Mouse (Mus musculus) MEL (cell line): ENCODE data around the gene Oprm1.

Experiments used
- CHD2 ChIP-seq: IDR thresholded peaks from 2 replicates; pipeline ENCODE4 v1.6.1; 2011; ENCODE audit warnings: low read length, improper control_type of control experiment
- CTCF ChIP-seq, 3 experiments: IDR thresholded peaks in 2 of 3; conservative IDR thresholded peaks in 1 of 3; 2 replicates each; pipeline ENCODE4 v1.5.1; 2011 to 2012; ENCODE audit warnings: low read length in 3 of 3, low read depth in 2 of 3, mild to moderate bottlenecking in 2 of 3, improper control_type of control experiment in 1 of 3, inconsistent platforms in 1 of 3, mixed read lengths in 1 of 3, moderate library complexity in 1 of 3; ENCODE audit not compliant: control insufficient read depth in 1 of 3, insufficient read depth in 1 of 3, poor library complexity in 1 of 3, severe bottlenecking in 1 of 3
- EP300 ChIP-seq, 2 experiments: IDR thresholded peaks; 2 replicates each; pipeline ENCODE4 v1.6.1; 2011; ENCODE audit warnings: improper control_type of control experiment in 2 of 2, low read length in 2 of 2, low read depth in 1 of 2, mild to moderate bottlenecking in 1 of 2
- ETS1 ChIP-seq: IDR thresholded peaks from 2 replicates; pipeline ENCODE4 v1.6.1; 2012; ENCODE audit warnings: low read depth, mild to moderate bottlenecking, inconsistent platforms, low read length, improper control_type of control experiment, moderate library complexity
- GATA1 ChIP-seq: IDR thresholded peaks from 2 replicates; pipeline ENCODE4 v1.6.1; 2011; ENCODE audit warnings: low read depth, low read length, improper control_type of control experiment
- MAFK ChIP-seq: IDR thresholded peaks from 2 replicates; pipeline ENCODE4 v1.6.1; 2011; ENCODE audit warnings: low read depth, mild to moderate bottlenecking, low read length, improper control_type of control experiment, borderline replicate concordance
- MAX ChIP-seq: IDR thresholded peaks from 2 replicates; pipeline ENCODE4 v1.6.1; 2011; ENCODE audit warnings: low read length, improper control_type of control experiment
- MXI1 ChIP-seq: IDR thresholded peaks from 2 replicates; pipeline ENCODE4 v1.6.1; 2011; ENCODE audit warnings: mild to moderate bottlenecking, low read depth, low read length, improper control_type of control experiment
- POLR2A ChIP-seq, 2 experiments: IDR thresholded peaks; 2 replicates each; pipeline ENCODE4 v1.6.1; 2011 to 2012; ENCODE audit warnings: low read length in 2 of 2, mild to moderate bottlenecking in 2 of 2, control low read depth in 1 of 2, improper control_type of control experiment in 1 of 2, low read depth in 1 of 2, moderate library complexity in 1 of 2; ENCODE audit not compliant: control insufficient read depth in 1 of 2, insufficient read depth in 1 of 2, poor library complexity in 1 of 2
- RCOR1 ChIP-seq: IDR thresholded peaks from 2 replicates; pipeline ENCODE4 v1.6.1; 2012; ENCODE audit warnings: low read depth, mild to moderate bottlenecking, inconsistent platforms, low read length, improper control_type of control experiment
- TAL1 ChIP-seq: IDR thresholded peaks from 2 replicates; pipeline ENCODE4 v1.6.1; 2012; ENCODE audit warnings: mild to moderate bottlenecking, inconsistent platforms, low read length, moderate library complexity, mixed read lengths
- TCF12 ChIP-seq: IDR thresholded peaks from 2 replicates; pipeline ENCODE4 v1.6.1; 2014; ENCODE audit warnings: low read depth, mild to moderate bottlenecking, inconsistent platforms, low read length, improper control_type of control experiment, moderate library complexity
- USF1 ChIP-seq: IDR thresholded peaks from 2 replicates; pipeline ENCODE4 v1.6.1; 2014; ENCODE audit warnings: low read depth, mild to moderate bottlenecking, inconsistent platforms, low read length, improper control_type of control experiment, moderate library complexity
- ZC3H11A ChIP-seq: IDR thresholded peaks from 2 replicates; pipeline ENCODE4 v1.6.1; 2012; ENCODE audit warnings: low read depth, mild to moderate bottlenecking, inconsistent platforms, low read length, improper control_type of control experiment

- TF ChIP-seq GATA1 (no peak), CTCF (IDR thresholded peaks at IDR 0.05 in 2 of 3, conservative IDR thresholded peaks at IDR 0.05 in 1 of 3; ENCODE audit: control insufficient read depth in 1 of 3, insufficient read depth in 1 of 3, low read depth in 2 of 3, low read length in 3 of 3, poor library complexity in 1 of 3, severe bottlenecking in 1 of 3) (no peak), EP300 (IDR thresholded peaks at IDR 0.05; ENCODE audit: low read depth in 1 of 2, low read length in 2 of 2) (no peak), POLR2A (IDR thresholded peaks at IDR 0.05; ENCODE audit: control insufficient read depth in 1 of 2, insufficient read depth in 1 of 2, low read depth in 1 of 2, low read length in 2 of 2, poor library complexity in 1 of 2) (no peak), CHD2 (no peak), TAL1 (no peak), RCOR1 (no peak), USF1 (no peak), MXI1 (no peak), ETS1 (no peak), MAFK (no peak), MAX (no peak), TCF12 (no peak), ZC3H11A (no peak)
These were observed 90.0 kb downstream of the Oprm1 start for GRCm38 (mm10) chr10:6848162-6848754.
